11 mouse cellular contexts compared by ENCODE assay signal in genomic region chr11:20357684-20358447, GRCm38 (mm10). TPM values are rescaled to one million over a fixed set of nuclear protein-coding genes. Genes with fewer than 3 reads are reported as not detected.
A peak's percentile ranks its signal among the peaks of the same experiment; 100 is the strongest.
DNase-seq lines count a peak whose midpoint lies in the region; ATAC-seq lines count a peak whose summit lies in the region.
"Had no signal": no experiment of that assay in that cellular context is flagged by ENCODE, and none has a peak within 500 bp of the region (broad histone marks: within the 10 kb centered on the region; RNA-seq: fewer than 3 reads in every experiment).

No protein-coding gene starts in this region.

- DNase-seq in kidney, postnatal 10 days, result peak; percentile 69
- DNase-seq in kidney, adult 18-20 months, result no peak
- peak; percentile 2 for DNase-seq in brain, adult 2 months (ENCODE audit: low read depth, low spot score)
- peak; percentile 57 for DNase-seq in forelimb bud, embryonic 11.5 days (ENCODE audit: low read depth, low spot score)
- DNase-seq in retina, embryonic 14.5 days (ENCODE audit: low spot score), result peak; percentile 53
- DNase-seq in cerebellum, adult 11-12 months, result no peak
- DNase-seq: adrenal gland, adult 8-10 months; cerebellum, postnatal 10 days; gastrocnemius, adult 2 months; right cerebral cortex, postnatal 4 days had no signal

- no peak for ATAC-seq in megakaryocyte progenitor cell, adult 5-6 weeks (replicated peaks; ENCODE audit: poor library complexity)

RNA-seq across cellular contexts. Expression of gene Slc1a4, which starts 25.4 kb away (rescaled TPM):
- 0.29 and 0.52 TPM in 2 replicates for total RNA-seq in megakaryocyte progenitor cell, adult 5-6 weeks (2015)
- 0.37 and 0.75 TPM in 2 replicates for total RNA-seq in megakaryocyte progenitor cell, adult 5-6 weeks (2017)

Comparison
In these comparisons a context has a peak if more than half of its experiments do, and no peak if none do; other contexts are left out.
1. DNase-seq: peak in kidney, postnatal 10 days (single experiment), brain, adult 2 months (single experiment), forelimb bud, embryonic 11.5 days (single experiment) and retina, embryonic 14.5 days (single experiment); none in kidney, adult 18-20 months (single experiment) and cerebellum, adult 11-12 months (single experiment).